Mouse (Mus musculus) brain, embryonic 14.5 days (tissue): ENCODE results near the gene Wwc1. TPM values are rescaled to one million over a fixed set of nuclear protein-coding genes. Genes with fewer than 3 reads are reported as not detected.

Experiments used
- DNase-seq: peaks from one replicate; pipeline ENCODE4 v3.0.0-alpha.2; 2011; ENCODE audit warnings: low read depth
- CTCF ChIP-seq: fragments of 200-500 bp; IDR thresholded peaks from 2 replicates; pipeline ENCODE4 v1.5.1; 2012; ENCODE audit warnings: inconsistent platforms, mild to moderate bottlenecking, moderate library complexity, borderline replicate concordance; ENCODE audit not compliant: insufficient read depth, insufficient read length; ENCODE audit errors: extremely low read depth
- POLR2A ChIP-seq: fragments of 200-500 bp; IDR thresholded peaks from 2 replicates; pipeline ENCODE4 v1.6.1; 2012; ENCODE audit warnings: mild to moderate bottlenecking, inconsistent platforms, borderline replicate concordance; ENCODE audit not compliant: poor library complexity, insufficient read depth, insufficient read length, severe bottlenecking; ENCODE audit errors: extremely low read depth
- polyA plus RNA-seq: library from polyadenylated mRNA; depleted of rRNA; stranded (reverse); fragments of >200 nt; gene quantifications from 2 replicates; pipeline ENCODE4 v1.2.3, GENCODE M21; 2012

Gene Wwc1
- polyA plus RNA-seq, 1 experiment = 45.1 TPM

- TF ChIP-seq CTCF (peak; percentile 40; the same call in 1 of the 2 replicates), POLR2A (no peak)
- DNase-seq = peak; percentile 60
Measured at GRCm38 (mm10) chr11:35922205-35922873, 58.0 kb downstream of the Wwc1 start.

DNA sequence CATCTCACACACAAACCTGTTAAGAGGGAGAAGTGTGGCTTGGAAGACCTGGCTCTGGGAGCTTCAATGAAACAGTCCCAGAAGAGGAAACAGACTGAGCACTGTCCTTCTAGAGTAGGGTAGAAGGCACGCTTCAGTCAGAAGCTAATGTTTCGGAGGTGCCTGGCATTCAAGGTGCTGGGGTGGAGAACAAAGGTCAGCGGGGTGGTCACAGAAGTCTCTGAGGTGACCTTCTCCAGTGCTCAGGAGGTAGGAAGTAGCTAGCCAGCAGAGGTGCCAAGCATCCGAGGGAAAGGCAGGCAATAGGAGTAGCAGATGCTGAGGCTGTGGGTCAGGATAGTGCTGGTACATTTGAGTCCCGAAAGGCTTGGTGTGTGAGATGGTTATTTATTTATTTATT, 59.6 kb downstream of the Wwc1 start:
- TF ChIP-seq CTCF = no peak
- no peak for TF ChIP-seq POLR2A
- no peak for DNase-seq

GRCm38 (mm10) chr11:35919856-35920503, 60.3 kb downstream of the Wwc1 start:
- DNase-seq = no peak
- no peak for TF ChIP-seq CTCF
- no peak for TF ChIP-seq POLR2A

DNA sequence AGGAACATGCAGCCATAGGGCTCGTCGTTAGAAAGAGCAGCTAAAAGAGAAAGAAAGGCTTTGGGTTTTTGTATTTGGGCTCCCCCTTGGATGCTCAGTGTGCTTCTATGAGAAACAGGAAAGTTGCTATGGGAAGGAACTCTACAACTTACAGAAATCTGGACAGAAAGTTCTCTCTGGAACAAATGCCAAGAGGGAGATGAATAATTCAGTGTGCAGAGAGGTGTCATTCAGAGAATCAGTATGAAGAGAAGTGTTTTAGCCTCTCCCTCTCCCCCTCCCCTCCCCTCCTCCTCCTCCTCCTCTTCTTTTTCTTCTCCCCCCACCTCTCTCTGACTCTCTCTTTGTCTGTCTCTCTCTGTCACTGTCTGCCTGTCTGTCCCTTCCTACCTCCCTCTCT, 60.9 kb downstream of the Wwc1 start:
- DNase-seq = peak; percentile 76
- TF ChIP-seq POLR2A (no peak), CTCF (no peak)

- TF ChIP-seq POLR2A (no peak), CTCF (no peak)
- peak; percentile 74 for DNase-seq
Measured at GRCm38 (mm10) chr11:35916466-35917185, 63.7 kb downstream of the Wwc1 start.

GRCm38 (mm10) chr11:35915546-35915945, 64.8 kb downstream of the Wwc1 start:
- TF ChIP-seq CTCF = no peak
- TF ChIP-seq POLR2A = no peak
- no peak for DNase-seq

- TF ChIP-seq POLR2A (no peak), CTCF (no peak)
- peak; percentile 92 for DNase-seq
Measured at GRCm38 (mm10) chr11:35913418-35914044, 66.8 kb downstream of the Wwc1 start.

DNA sequence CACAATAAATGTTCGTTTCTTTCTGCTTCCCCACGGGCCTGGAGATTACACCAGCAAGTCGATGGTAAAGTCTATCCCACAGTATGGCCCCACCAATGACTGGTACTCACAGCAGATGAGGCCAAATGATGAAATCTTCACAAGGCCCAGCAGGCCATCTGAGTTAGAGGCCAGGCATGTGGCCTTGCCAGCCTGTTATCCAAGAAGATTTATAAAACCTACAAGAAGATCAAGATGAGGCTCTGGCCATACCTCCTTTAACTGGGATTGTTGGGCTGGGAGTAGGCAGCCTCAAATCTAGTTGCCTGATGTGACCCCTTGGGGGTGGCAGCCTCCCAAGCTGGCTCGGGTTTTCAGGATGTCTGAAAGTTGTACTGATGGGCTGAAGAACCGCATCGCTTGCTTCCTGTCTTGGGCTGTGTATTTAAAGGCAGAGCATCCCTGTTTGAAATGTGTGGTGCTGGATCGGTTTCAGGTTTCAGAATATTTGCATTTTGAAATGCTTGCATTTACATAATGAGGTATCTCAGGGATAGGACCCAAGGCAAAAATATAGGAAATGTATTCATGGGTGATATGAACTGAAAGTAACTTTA, 75.3 kb downstream of the Wwc1 start:
- no peak for DNase-seq
- TF ChIP-seq POLR2A = no peak
- TF ChIP-seq CTCF = no peak

GRCm38 (mm10) chr11:35903079-35903478, 77.2 kb downstream of the Wwc1 start:
- DNase-seq = peak; percentile 75
- TF ChIP-seq CTCF (no peak), POLR2A (no peak)

DNA sequence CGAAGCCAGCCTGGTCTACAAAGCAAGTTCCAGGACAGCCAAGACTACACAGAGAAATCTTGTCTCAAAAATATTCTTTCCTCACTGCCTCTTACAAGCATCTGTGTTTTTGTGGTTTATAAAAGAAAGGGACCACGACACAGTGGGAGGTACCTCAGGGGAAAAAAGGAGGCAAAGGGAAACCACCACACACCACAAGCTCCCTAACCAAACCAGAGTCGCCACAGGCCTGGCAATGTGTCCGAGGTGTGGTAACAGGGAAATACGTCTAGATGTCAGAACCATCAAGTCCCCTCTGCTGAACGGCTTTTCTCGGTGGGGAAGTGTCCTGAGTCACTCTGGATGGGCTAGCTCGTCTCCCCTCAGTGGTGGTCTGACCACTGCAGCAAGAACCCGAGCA, 80.4 kb downstream of the Wwc1 start:
- TF ChIP-seq POLR2A = no peak
- TF ChIP-seq CTCF = no peak
- no peak for DNase-seq

DNA sequence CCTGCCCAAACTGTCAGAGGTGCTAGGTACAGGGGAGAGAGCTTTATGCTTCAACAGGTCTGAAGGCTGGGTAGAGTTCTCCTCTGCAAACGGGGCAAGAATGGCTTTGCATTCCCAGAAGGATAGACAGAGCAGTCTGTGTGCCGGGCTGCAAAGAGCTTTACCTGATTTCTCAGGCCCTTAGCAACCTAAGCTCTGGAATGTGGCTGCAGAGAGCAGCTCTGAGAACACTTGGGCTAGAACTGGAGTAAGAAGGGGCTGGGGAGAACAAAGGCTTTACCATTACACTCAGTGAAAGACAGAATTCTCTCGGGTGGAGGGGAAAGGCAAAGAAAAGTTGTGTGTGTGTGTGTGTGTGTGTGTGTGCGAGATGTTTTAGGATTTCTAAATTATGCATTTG, 86.9 kb downstream of the Wwc1 start:
- peak; percentile 72 for DNase-seq

DNA sequence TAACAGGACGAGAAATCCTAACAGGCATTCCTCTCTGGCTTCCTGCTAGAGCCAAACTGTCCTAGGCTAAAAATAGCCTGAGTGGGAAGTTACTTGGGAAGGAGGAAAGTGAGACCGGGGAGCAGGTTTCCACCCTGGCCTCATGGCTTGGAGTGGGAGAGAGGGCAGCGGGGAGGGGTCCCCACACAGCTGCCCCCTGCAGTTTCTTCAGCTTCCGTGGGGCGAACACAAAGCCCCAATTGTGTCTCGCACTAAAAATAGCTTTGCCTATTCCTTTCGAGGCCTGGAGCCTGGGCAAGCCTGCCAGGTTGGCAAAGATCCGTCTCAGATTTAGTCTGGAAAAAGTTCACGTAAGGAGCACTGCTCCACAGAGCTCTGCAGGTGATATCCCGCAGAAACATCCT, 87.3 kb downstream of the Wwc1 start:
- DNase-seq = peak; percentile 86
- TF ChIP-seq CTCF (no peak), POLR2A (no peak)

More for the DNA sequence above, 86.9 kb downstream of the Wwc1 start:
- TF ChIP-seq POLR2A = no peak
- TF ChIP-seq CTCF = no peak
